Mouse (Mus musculus): ENCODE results near the gene Serinc2. TPM values are rescaled to one million over a fixed set of nuclear protein-coding genes. Genes with fewer than 3 reads are reported as not detected.

Serinc2 gene
- polyA plus RNA-seq, 1 experiment from 2014 or later, result 101 TPM

GRCm38 (mm10) chr4:130309254-130309653, 30.2 kb upstream of the Serinc2 start:
- Histone ChIP-seq H3K27ac (no peak overlapping the region), H3K4me2 (peak overlapping the region; percentile 91), H3K27me3 (peaks cover 53% of the 10 kb centered on the region), H3K9me3 (replicated peaks) (no peaks in the 10 kb centered on the region), H3K4me3 (peak overlapping the region; percentile 57), H3K4me1 (peaks cover 14% of the 10 kb centered on the region), H3K36me3 (ENCODE audit: poor library complexity, severe bottlenecking) (peaks cover 10% of the 10 kb centered on the region), H3K9ac (peak overlapping the region; percentile 63)
- no peak for ATAC-seq
- WGBS, result 47% methylated on average over 8 of the region's 8 CpGs

- under 1% methylated on average over 52 of the region's 52 CpGs for WGBS
- no peak within 1 kb of the TSS for H3K27ac ChIP-seq
These were observed 29.5 kb upstream of the Serinc2 start, which contains the start of the genes Fabp3 and Gm10570 for GRCm38 (mm10) chr4:130308231-130309081. Gene Fabp3, plus strand, starts transcription at chr4:130308595. Gene Gm10570, minus strand, starts transcription at chr4:130308674.

GRCm38 (mm10) chr4:130307851-130308230, 28.8 kb upstream of the Serinc2 start:
- Histone ChIP-seq H3K4me3 (peak overlapping the region; percentile 57), H3K36me3 (ENCODE audit: poor library complexity, severe bottlenecking) (no peaks in the 10 kb centered on the region), H3K4me2 (peak overlapping the region; percentile 91), H3K4me1 (peaks cover 14% of the 10 kb centered on the region), H3K9ac (peak overlapping the region; percentile 63), H3K27me3 (peaks cover 54% of the 10 kb centered on the region), H3K27ac (no peak overlapping the region), H3K9me3 (replicated peaks) (no peaks in the 10 kb centered on the region)
- peak; percentile 23; the same call in 1 of the 2 replicates for ATAC-seq
- 0% methylated on average over 22 of the region's 23 CpGs for WGBS

More at GRCm38 (mm10) chr4:130308231-130309081, 29.5 kb upstream of the Serinc2 start, which contains the start of the genes Fabp3 and Gm10570:
- Histone ChIP-seq H3K36me3 (ENCODE audit: poor library complexity, severe bottlenecking) (peaks cover 2% of the 10 kb centered on the region), H3K9ac (peak within 1 kb of the TSS; percentile 63), H3K4me1 (peaks cover 14% of the 10 kb centered on the region), H3K27me3 (peaks cover 54% of the 10 kb centered on the region), H3K4me3 (peak within 1 kb of the TSS; percentile 57), H3K9me3 (replicated peaks) (no peaks in the 10 kb centered on the region), H3K4me2 (peak within 1 kb of the TSS; percentile 91)
- ATAC-seq, result peak; percentile 68

GRCm38 (mm10) chr4:130306796-130307630, 28.0 kb upstream of the Serinc2 start:
- Histone ChIP-seq H3K27me3 (peaks cover 54% of the 10 kb centered on the region), H3K4me1 (peaks cover 14% of the 10 kb centered on the region), H3K9me3 (replicated peaks) (no peaks in the 10 kb centered on the region), H3K4me3 (no peak overlapping the region), H3K4me2 (peak overlapping the region; percentile 91; the same call in 1 of the 2 replicates), H3K36me3 (ENCODE audit: poor library complexity, severe bottlenecking) (no peaks in the 10 kb centered on the region), H3K9ac (no peak overlapping the region), H3K27ac (no peak overlapping the region)
- 76% methylated on average over 10 of the region's 10 CpGs for WGBS
- ATAC-seq, result no peak

GRCm38 (mm10) chr4:130304746-130305145, 25.7 kb upstream of the Serinc2 start:
- Histone ChIP-seq H3K4me3 (no peak overlapping the region), H3K4me2 (no peak overlapping the region), H3K9ac (no peak overlapping the region), H3K36me3 (ENCODE audit: poor library complexity, severe bottlenecking) (no peaks in the 10 kb centered on the region), H3K27ac (no peak overlapping the region), H3K9me3 (replicated peaks) (no peaks in the 10 kb centered on the region), H3K4me1 (peaks cover 14% of the 10 kb centered on the region), H3K27me3 (peaks cover 46% of the 10 kb centered on the region)
- no peak for ATAC-seq
- WGBS, result 27% methylated on average over 3 of the region's 3 CpGs

- Histone ChIP-seq H3K4me3 (no peak overlapping the region), H3K9me3 (replicated peaks) (no peaks in the 10 kb centered on the region), H3K9ac (no peak overlapping the region), H3K27ac (no peak overlapping the region), H3K36me3 (ENCODE audit: poor library complexity, severe bottlenecking) (no peaks in the 10 kb centered on the region), H3K27me3 (peaks cover 26% of the 10 kb centered on the region), H3K4me1 (no peaks in the 10 kb centered on the region), H3K4me2 (no peak overlapping the region)
- ATAC-seq, result no peak
- WGBS, result 45% methylated on average over 12 of the region's 12 CpGs
These were observed 23.4 kb upstream of the Serinc2 start for GRCm38 (mm10) chr4:130302285-130302870.

- H3K4me2 ChIP-seq, result no peak overlapping the region
- no peak overlapping the region for H3K27ac ChIP-seq
- no peaks in the 10 kb centered on the region for H3K4me1 ChIP-seq
- 73% methylated on average over 8 of the region's 8 CpGs for WGBS
- H3K4me3 ChIP-seq, result no peak overlapping the region
- no peaks in the 10 kb centered on the region for H3K9me3 ChIP-seq (replicated peaks)
- 0 out of 2 replicates have a peak, but pooled peaks cover 4% of the 10 kb centered on the region for H3K27me3 ChIP-seq
- no peaks in the 10 kb centered on the region for H3K36me3 ChIP-seq (ENCODE audit: poor library complexity, severe bottlenecking)
- H3K9ac ChIP-seq, result no peak overlapping the region
- no peak for ATAC-seq
These were observed 20.6 kb upstream of the Serinc2 start for GRCm38 (mm10) chr4:130299629-130300018.

- H3K4me1 ChIP-seq, result no peaks in the 10 kb centered on the region
- 73% methylated on average over 11 of the region's 11 CpGs for WGBS
- H3K4me3 ChIP-seq, result no peak overlapping the region
- ATAC-seq, result no peak
- H3K9ac ChIP-seq, result no peak overlapping the region
- H3K9me3 ChIP-seq (replicated peaks), result no peaks in the 10 kb centered on the region
- H3K27ac ChIP-seq, result no peak overlapping the region
- no peaks in the 10 kb centered on the region for H3K27me3 ChIP-seq
- H3K36me3 ChIP-seq (ENCODE audit: poor library complexity, severe bottlenecking), result no peaks in the 10 kb centered on the region
- H3K4me2 ChIP-seq, result no peak overlapping the region
These were observed 20.0 kb upstream of the Serinc2 start for GRCm38 (mm10) chr4:130298877-130299628.

GRCm38 (mm10) chr4:130297123-130297529, 18.1 kb upstream of the Serinc2 start:
- Histone ChIP-seq H3K36me3 (ENCODE audit: poor library complexity, severe bottlenecking) (no peaks in the 10 kb centered on the region), H3K4me3 (no peak overlapping the region), H3K27me3 (no peaks in the 10 kb centered on the region), H3K9me3 (replicated peaks) (no peaks in the 10 kb centered on the region), H3K4me1 (no peaks in the 10 kb centered on the region), H3K4me2 (no peak overlapping the region), H3K27ac (no peak overlapping the region), H3K9ac (no peak overlapping the region)
- ATAC-seq, result no peak
- WGBS, result 20% methylated on average over 13 of the region's 13 CpGs

GRCm38 (mm10) chr4:130296243-130296965, 17.4 kb upstream of the Serinc2 start:
- H3K27me3 ChIP-seq, result no peaks in the 10 kb centered on the region
- no peak overlapping the region for H3K27ac ChIP-seq
- no peaks in the 10 kb centered on the region for H3K9me3 ChIP-seq (replicated peaks)
- no peak for ATAC-seq
- H3K4me3 ChIP-seq, result no peak overlapping the region
- H3K36me3 ChIP-seq (ENCODE audit: poor library complexity, severe bottlenecking), result no peaks in the 10 kb centered on the region
- no peak overlapping the region for H3K4me2 ChIP-seq
- H3K4me1 ChIP-seq, result no peaks in the 10 kb centered on the region
- 88% methylated on average over 13 of the region's 13 CpGs for WGBS
- no peak overlapping the region for H3K9ac ChIP-seq

All from forebrain, embryonic 13.5 days (tissue).